Mouse (Mus musculus) thymus, postnatal 0 days (tissue): ENCODE measurements around the gene Jmjd7. TPM values are rescaled to one million over a fixed set of nuclear protein-coding genes. Genes with fewer than 3 reads are reported as not detected.

Experiments
- DNase-seq: peaks from one replicate; pipeline ENCODE4 v3.0.0-alpha.2; 2015; ENCODE audit warnings: low spot score
- polyA plus RNA-seq: library from polyadenylated mRNA; unstranded; fragments of >200 nt; fragmentation: Nextera tagmentation; extraction: Ambion mirVana; gene quantifications from 2 replicates; pipeline ENCODE4 v1.2.1, GENCODE M21; 2015

The Jmjd7 gene
- polyA plus RNA-seq, 1 experiment from 2014 or later: 22.1 TPM

- peak; percentile 48 for DNase-seq
Observed at GRCm38 (mm10) chr2:120011462-120012200, 15.7 kb upstream of the Jmjd7 start.

- no peak for DNase-seq
Observed at GRCm38 (mm10) chr2:120012924-120013323, 14.4 kb upstream of the Jmjd7 start.

- no peak for DNase-seq
Observed at GRCm38 (mm10) chr2:120013831-120014486, 13.3 kb upstream of the Jmjd7 start.

- DNase-seq: no peak
Observed at GRCm38 (mm10) chr2:120015882-120016281, 11.4 kb upstream of the Jmjd7 start.

GRCm38 (mm10) chr2:120017599-120017998 is 9.7 kb upstream of the Jmjd7 start:
- DNase-seq: no peak

GRCm38 (mm10) chr2:120024337-120024736 is 2.9 kb upstream of the Jmjd7 start:
- no peak for DNase-seq

GRCm38 (mm10) chr2:120027950-120028331 is 658 bp downstream of the Jmjd7 start:
- DNase-seq: no peak

GRCm38 (mm10) chr2:120030380-120030779 is 3.1 kb downstream of the Jmjd7 start:
- DNase-seq: no peak

- DNase-seq: no peak
Observed at GRCm38 (mm10) chr2:120032726-120033467, 5.6 kb downstream of the Jmjd7 start, which contains the start of gene Pla2g4b. Gene Pla2g4b (plus strand): TSS chr2:120033417.

GRCm38 (mm10) chr2:120033726-120034125 is 6.4 kb downstream of the Jmjd7 start:
- DNase-seq: no peak

GRCm38 (mm10) chr2:120037744-120038143 is 10.5 kb downstream of the Jmjd7 start:
- DNase-seq: no peak

- no peak for DNase-seq
Observed at GRCm38 (mm10) chr2:120040991-120041390, 13.7 kb downstream of the Jmjd7 start.

GRCm38 (mm10) chr2:120044101-120044603 is 16.9 kb downstream of the Jmjd7 start:
- DNase-seq: no peak

- DNase-seq: no peak
Observed at GRCm38 (mm10) chr2:120044676-120045075, 17.4 kb downstream of the Jmjd7 start.

GRCm38 (mm10) chr2:120046486-120047310 is 19.4 kb downstream of the Jmjd7 start:
- no peak for DNase-seq

GRCm38 (mm10) chr2:120048173-120048572 is 20.9 kb downstream of the Jmjd7 start:
- DNase-seq: no peak

GRCm38 (mm10) chr2:120049632-120050274 is 22.5 kb downstream of the Jmjd7 start:
- no peak for DNase-seq

GRCm38 (mm10) chr2:120051405-120051804 is 24.1 kb downstream of the Jmjd7 start:
- no peak for DNase-seq

GRCm38 (mm10) chr2:120054771-120055552 is 27.7 kb downstream of the Jmjd7 start:
- no peak for DNase-seq

GRCm38 (mm10) chr2:120055923-120056322 is 28.6 kb downstream of the Jmjd7 start:
- no peak for DNase-seq
